Mouse (Mus musculus): ENCODE results near the gene Ino80. TPM values are rescaled to one million over a fixed set of nuclear protein-coding genes. Genes with fewer than 3 reads are reported as not detected.

Gene Ino80
- 2.4 TPM in 2 replicates for polyA plus RNA-seq (2015; fragmentation: Nextera tagmentation; extraction: Ambion mirVana)

DNA sequence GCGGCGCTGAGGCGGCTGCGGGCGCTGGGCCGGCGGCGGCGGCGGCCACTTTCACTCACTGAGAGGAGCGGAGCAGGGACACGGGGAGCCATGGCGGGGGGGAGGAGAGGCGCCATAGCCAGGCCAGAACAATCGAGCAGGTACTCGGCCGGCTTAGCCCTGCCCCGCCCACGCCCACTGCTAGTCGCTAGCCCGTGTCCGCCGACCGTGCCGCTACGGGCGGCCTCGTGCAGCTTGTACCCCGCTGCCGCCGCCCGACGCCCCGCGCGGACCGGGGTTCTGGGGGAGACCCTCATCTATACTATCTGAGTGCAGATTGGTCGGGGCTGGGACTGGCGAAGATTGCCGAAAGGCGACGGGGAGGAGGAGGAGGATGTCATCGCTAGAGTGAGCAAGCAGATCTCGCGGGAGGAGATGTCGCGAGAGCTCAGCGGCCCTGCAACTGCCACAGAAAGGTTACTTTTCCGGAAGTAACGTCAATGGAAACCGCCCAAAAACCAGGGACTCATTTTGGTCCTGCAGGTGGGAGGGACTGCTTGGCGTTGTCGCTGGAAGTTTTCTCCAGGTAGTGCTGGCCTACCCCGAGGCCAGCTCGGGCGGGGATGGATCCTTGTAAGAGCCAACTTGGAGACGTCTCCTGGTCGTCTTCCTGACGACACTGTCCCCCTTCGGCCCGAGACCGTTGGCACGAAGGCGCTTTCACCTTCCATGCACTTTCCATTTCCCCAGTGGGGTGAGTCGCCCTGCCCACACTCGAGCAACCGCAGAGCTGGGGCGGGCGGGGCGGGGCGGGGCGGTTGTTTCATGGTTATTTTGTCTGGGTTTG is at the start of gene Ino80:
Gene Ino80 (minus strand): TSS at position 117 of the 826 bp plus-strand sequence.

GRCm38 (mm10) chr2:119350555-119351486 is 126.7 kb downstream of the Ino80 start, which contains the start of gene Chac1:
Gene Chac1, plus strand, starts transcription at chr2:119351229.

DNA sequence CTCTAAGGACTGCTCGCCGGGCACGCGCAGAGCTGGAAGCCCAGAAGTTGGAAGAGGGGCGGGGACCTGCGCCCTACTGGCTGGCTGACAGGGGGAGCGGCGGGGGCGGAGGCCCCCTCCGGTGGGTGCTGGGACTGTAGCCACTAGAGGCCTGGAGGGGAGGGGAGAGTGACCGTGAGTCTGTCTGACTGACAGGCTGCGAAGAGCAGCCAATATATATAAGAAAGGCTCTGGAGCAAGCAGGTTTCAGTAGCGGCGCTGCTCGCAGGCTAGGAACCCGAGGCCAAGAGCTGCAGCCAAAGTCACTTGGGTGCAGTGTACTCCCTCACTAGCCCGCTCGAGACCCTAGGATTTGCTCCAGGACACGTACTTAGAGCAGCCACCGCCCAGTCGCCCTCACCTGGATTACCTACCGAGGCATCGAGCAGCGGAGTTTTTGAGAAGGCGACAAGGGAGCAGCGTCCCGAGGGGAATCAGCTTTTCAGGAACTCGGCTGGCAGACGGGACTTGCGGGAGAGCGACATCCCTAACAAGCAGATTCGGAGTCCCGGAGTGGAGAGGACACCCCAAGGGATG is 151.8 kb downstream of the Ino80 start, which contains the start of gene Dll4:
Gene Dll4 (plus strand): TSS at position 217 of the 576 bp plus-strand sequence.

Other genes starting within 250 kb of the Ino80 start
- 0.16 TPM in 1 of 2 replicates, not detected in the other for gene Ppp1r14d, start 247.8 kb downstream of the Ino80 start, polyA plus RNA-seq (2015; fragmentation: Nextera tagmentation; extraction: Ambion mirVana)
- 2.1 and 4.0 TPM in 2 replicates for gene Spint1, start 240.3 kb downstream of the Ino80 start, polyA plus RNA-seq (2015; fragmentation: Nextera tagmentation; extraction: Ambion mirVana)
- gene Rhov, start 206.4 kb downstream of the Ino80 start, polyA plus RNA-seq (2015; fragmentation: Nextera tagmentation; extraction: Ambion mirVana): 1.6 and 2.7 TPM in 2 replicates
- gene Vps18, start 188.9 kb downstream of the Ino80 start, polyA plus RNA-seq (2015; fragmentation: Nextera tagmentation; extraction: Ambion mirVana): 10.4 and 14.2 TPM in 2 replicates
- gene Dll4, start 151.9 kb downstream of the Ino80 start, polyA plus RNA-seq (2015; fragmentation: Nextera tagmentation; extraction: Ambion mirVana): 2.7 and 4.3 TPM in 2 replicates
- gene Chac1, start 126.5 kb downstream of the Ino80 start, polyA plus RNA-seq (2015; fragmentation: Nextera tagmentation; extraction: Ambion mirVana): 1.6 and 1.9 TPM in 2 replicates
- gene Exd1, start 69.9 kb upstream of the Ino80 start, polyA plus RNA-seq (2015; fragmentation: Nextera tagmentation; extraction: Ambion mirVana): 0.51 and 0.91 TPM in 2 replicates
- 66.1 and 79.1 TPM in 2 replicates for gene Chp1, start 70.0 kb upstream of the Ino80 start, polyA plus RNA-seq (2015; fragmentation: Nextera tagmentation; extraction: Ambion mirVana)
- 26.1 and 27.4 TPM in 2 replicates for gene Nusap1, start 140.6 kb upstream of the Ino80 start, polyA plus RNA-seq (2015; fragmentation: Nextera tagmentation; extraction: Ambion mirVana)
- gene Oip5, start 140.8 kb upstream of the Ino80 start, polyA plus RNA-seq (2015; fragmentation: Nextera tagmentation; extraction: Ambion mirVana): 9.8 and 12.9 TPM in 2 replicates
- 38.1 and 66.6 TPM in 2 replicates for gene Ndufaf1, start 185.1 kb upstream of the Ino80 start, polyA plus RNA-seq (2015; fragmentation: Nextera tagmentation; extraction: Ambion mirVana)
- 28.6 and 37.8 TPM in 2 replicates for gene Rtf1, start 197.4 kb upstream of the Ino80 start, polyA plus RNA-seq (2015; fragmentation: Nextera tagmentation; extraction: Ambion mirVana)